Mouse (Mus musculus): ENCODE measurements around the gene Olfr1287.

Gene Olfr1287

GRCm38 (mm10) chr2:111448842-111449241, at the start of gene Olfr1287:
Gene Olfr1287, plus strand, starts transcription at chr2:111449142.
- DNase-seq: no peak

- DNase-seq: no peak
Measured at GRCm38 (mm10) chr2:111422931-111423330, 26.0 kb upstream of the Olfr1287 start, which contains the start of gene Olfr1286. Gene Olfr1286, minus strand, starts transcription at chr2:111423115.

GRCm38 (mm10) chr2:111473801-111474200, 24.9 kb downstream of the Olfr1287 start, which contains the start of gene Olfr1288:
Gene Olfr1288, plus strand, starts transcription at chr2:111474101.
- DNase-seq: no peak

GRCm38 (mm10) chr2:111480519-111480918, 31.6 kb downstream of the Olfr1287 start, which contains the start of gene Olfr1289:
Gene Olfr1289, plus strand, starts transcription at chr2:111480819.
- no peak for DNase-seq

GRCm38 (mm10) chr2:111493729-111494128, 44.8 kb downstream of the Olfr1287 start, which contains the start of gene Olfr1290:
Gene Olfr1290, minus strand, starts transcription at chr2:111493829.
- DNase-seq: no peak

- no peak for DNase-seq
Measured at GRCm38 (mm10) chr2:111496880-111497279, 47.9 kb downstream of the Olfr1287 start, which contains the start of gene Olfr1291-ps1. Gene Olfr1291-ps1, plus strand, starts transcription at chr2:111497180.

Measured in kidney, postnatal 14 days (tissue).